Mouse (Mus musculus): ENCODE measurements at regions not wholly inside any gene's neighbourhood (a gene's known extent, or its start where the extent isn't known, plus 50 kb on each side); places are given as distances from the start of the nearest gene placed in this dataset.

- no peak for DNase-seq (ENCODE audit: low spot score)
These were observed 148.1 kb upstream of the Hs6st1 start for GRCm38 (mm10) chr1:35919840-35920734.

- DNase-seq (ENCODE audit: low spot score) = no peak
These were observed 143.4 kb upstream of the Hs6st1 start for GRCm38 (mm10) chr1:35924796-35925195.

GRCm38 (mm10) chr1:35925301-35925700 is 142.9 kb upstream of the Hs6st1 start:
- DNase-seq (ENCODE audit: low spot score) = no peak

- no peak for DNase-seq (ENCODE audit: low spot score)
These were observed 141.8 kb upstream of the Hs6st1 start for GRCm38 (mm10) chr1:35926191-35927048.

- DNase-seq (ENCODE audit: low spot score) = no peak
These were observed 141.2 kb upstream of the Hs6st1 start for GRCm38 (mm10) chr1:35927049-35927415.

GRCm38 (mm10) chr1:35930351-35930750 is 137.8 kb upstream of the Hs6st1 start:
- DNase-seq (ENCODE audit: low spot score) = no peak

- DNase-seq (ENCODE audit: low spot score) = no peak
These were observed 137.1 kb upstream of the Hs6st1 start for GRCm38 (mm10) chr1:35931056-35931455.

GRCm38 (mm10) chr1:35933511-35933910 is 134.7 kb upstream of the Hs6st1 start:
- DNase-seq (ENCODE audit: low spot score) = no peak

GRCm38 (mm10) chr1:35935099-35935651 is 133.0 kb upstream of the Hs6st1 start:
- DNase-seq (ENCODE audit: low spot score) = no peak

- DNase-seq (ENCODE audit: low spot score) = no peak
These were observed 131.7 kb upstream of the Hs6st1 start for GRCm38 (mm10) chr1:35936362-35937093.

GRCm38 (mm10) chr1:35940236-35940635 is 128.0 kb upstream of the Hs6st1 start:
- no peak for DNase-seq (ENCODE audit: low spot score)

GRCm38 (mm10) chr1:35941642-35942077 is 126.5 kb upstream of the Hs6st1 start:
- DNase-seq (ENCODE audit: low spot score) = no peak

- no peak for DNase-seq (ENCODE audit: low spot score)
These were observed 126.0 kb upstream of the Hs6st1 start for GRCm38 (mm10) chr1:35942222-35942621.

- DNase-seq (ENCODE audit: low spot score) = no peak
These were observed 124.4 kb upstream of the Hs6st1 start for GRCm38 (mm10) chr1:35943800-35944199.

- no peak for DNase-seq (ENCODE audit: low spot score)
These were observed 123.8 kb upstream of the Hs6st1 start for GRCm38 (mm10) chr1:35944376-35944775.

GRCm38 (mm10) chr1:35944849-35945248 is 123.4 kb upstream of the Hs6st1 start:
- DNase-seq (ENCODE audit: low spot score) = no peak

- no peak for DNase-seq (ENCODE audit: low spot score)
These were observed 122.6 kb upstream of the Hs6st1 start for GRCm38 (mm10) chr1:35945596-35945995.

- DNase-seq (ENCODE audit: low spot score) = no peak
These were observed 120.1 kb upstream of the Hs6st1 start for GRCm38 (mm10) chr1:35948104-35948503.

GRCm38 (mm10) chr1:35951082-35951481 is 117.1 kb upstream of the Hs6st1 start:
- no peak for DNase-seq (ENCODE audit: low spot score)

- no peak for DNase-seq (ENCODE audit: low spot score)
These were observed 114.5 kb upstream of the Hs6st1 start for GRCm38 (mm10) chr1:35953721-35954120.

Measured in thymus, postnatal 0 days (tissue).